Mouse (Mus musculus): ENCODE data around the gene Jph4. TPM values are rescaled to one million over a fixed set of nuclear protein-coding genes. Genes with fewer than 3 reads are reported as not detected.

Gene Jph4
- polyA plus RNA-seq, 1 experiment from 2014 or later, result 2.6 TPM

DNA sequence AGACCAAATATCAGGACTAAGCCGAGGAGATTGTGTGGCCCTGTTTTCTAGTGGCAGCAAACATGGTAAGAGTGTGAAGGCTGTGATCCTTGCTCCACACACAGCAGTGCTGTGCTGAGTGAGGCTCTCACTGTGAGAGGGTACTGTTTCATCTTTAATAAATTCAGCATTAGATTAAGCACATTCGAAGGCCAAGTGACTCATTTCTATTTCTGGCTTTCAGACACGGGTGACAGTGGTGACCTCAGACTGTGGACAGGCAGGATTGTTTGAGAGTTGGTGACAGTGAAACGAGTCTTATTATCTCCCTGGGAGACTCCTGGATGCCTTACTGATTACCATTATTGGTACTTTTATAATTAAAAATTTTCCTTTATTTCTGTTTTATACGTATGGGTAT lies 9.0 kb upstream of the Jph4 start:
- Histone ChIP-seq H3K4me3 (ENCODE audit: low read depth, low read length) (no peak overlapping the region), H3K27ac (ENCODE audit: low read length) (no peak overlapping the region), H3K9ac (replicated peaks; ENCODE audit: low read depth, low read length) (no peak overlapping the region), H3K9me3 (ENCODE audit: control insufficient read depth, low read depth, low read length) (no peaks in the 10 kb centered on the region), H3K36me3 (ENCODE audit: control insufficient read depth, insufficient read depth, low read length) (no peaks in the 10 kb centered on the region), H3K4me1 (ENCODE audit: control insufficient read depth, insufficient read depth, low read length) (no peaks in the 10 kb centered on the region; the same call in 1 of the 2 replicates), H3K27me3 (ENCODE audit: control insufficient read depth, insufficient read depth, low read length) (no peaks in the 10 kb centered on the region), H3K4me2 (replicated peaks; ENCODE audit: low read depth, low read length) (no peak overlapping the region)
- WGBS, result 84% methylated on average over 5 of the region's 5 CpGs
- no peak for ATAC-seq (ENCODE audit: insufficient number of reproducible peaks, insufficient read depth, low FRiP score, low read depth)

DNA sequence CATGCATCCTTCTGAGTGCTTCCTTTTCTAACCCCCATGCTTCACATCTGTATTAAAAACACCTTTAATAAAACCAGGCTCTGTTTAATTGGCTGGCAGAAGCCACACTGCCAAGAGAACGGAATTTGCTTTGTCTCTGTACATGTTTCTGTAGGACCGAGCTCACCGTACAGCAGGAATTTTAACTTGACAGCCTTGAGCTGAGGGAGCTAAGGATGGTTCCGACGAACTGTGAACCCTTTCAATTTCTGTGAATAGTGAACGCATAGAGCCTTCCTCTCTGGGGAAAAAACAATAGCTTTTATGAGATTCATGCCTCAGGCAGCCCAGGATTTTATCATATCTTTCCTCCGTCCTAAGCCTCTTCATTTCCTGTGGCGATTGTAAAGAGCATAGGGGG lies 5.6 kb upstream of the Jph4 start:
- Histone ChIP-seq H3K4me3 (ENCODE audit: low read depth, low read length) (no peak overlapping the region), H3K4me1 (ENCODE audit: control insufficient read depth, insufficient read depth, low read length) (no peaks in the 10 kb centered on the region; the same call in 1 of the 2 replicates), H3K27ac (ENCODE audit: low read length) (no peak overlapping the region), H3K9ac (replicated peaks; ENCODE audit: low read depth, low read length) (no peak overlapping the region), H3K4me2 (replicated peaks; ENCODE audit: low read depth, low read length) (peak overlapping the region; percentile 17; the same call in 1 of the 2 replicates), H3K9me3 (ENCODE audit: control insufficient read depth, low read depth, low read length) (no peaks in the 10 kb centered on the region), H3K36me3 (ENCODE audit: control insufficient read depth, insufficient read depth, low read length) (no peaks in the 10 kb centered on the region), H3K27me3 (ENCODE audit: control insufficient read depth, insufficient read depth, low read length) (no peaks in the 10 kb centered on the region)
- ATAC-seq (ENCODE audit: insufficient number of reproducible peaks, insufficient read depth, low FRiP score, low read depth), result no peak
- WGBS, result 37% methylated on average over 8 of the region's 8 CpGs

DNA sequence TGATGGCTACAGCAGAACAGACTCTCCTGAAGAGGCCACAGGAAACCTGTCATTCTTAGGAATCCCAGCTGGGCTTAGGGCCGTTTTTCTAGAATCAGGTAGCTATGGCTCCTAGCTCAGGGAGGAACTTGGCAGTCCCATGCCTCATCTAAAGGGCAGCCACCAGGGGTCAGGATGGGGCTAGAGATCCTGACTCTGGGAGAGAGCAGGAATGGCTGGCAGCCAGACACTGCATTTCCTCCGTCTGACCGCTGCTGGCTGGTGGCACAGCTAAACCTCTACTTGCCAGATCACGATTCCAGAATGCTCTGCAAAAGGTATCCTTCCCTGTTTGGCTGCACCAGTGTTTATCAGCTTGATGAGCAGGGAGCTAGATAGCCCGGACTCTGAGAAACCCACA lies 5.2 kb upstream of the Jph4 start:
- Histone ChIP-seq H3K4me1 (ENCODE audit: control insufficient read depth, insufficient read depth, low read length) (peaks cover under 1% of the 10 kb centered on the region; the same call in 1 of the 2 replicates), H3K9ac (replicated peaks; ENCODE audit: low read depth, low read length) (no peak overlapping the region), H3K4me2 (replicated peaks; ENCODE audit: low read depth, low read length) (peak overlapping the region; percentile 17; the same call in 1 of the 2 replicates), H3K9me3 (ENCODE audit: control insufficient read depth, low read depth, low read length) (no peaks in the 10 kb centered on the region), H3K36me3 (ENCODE audit: control insufficient read depth, insufficient read depth, low read length) (no peaks in the 10 kb centered on the region), H3K4me3 (ENCODE audit: low read depth, low read length) (no peak overlapping the region), H3K27me3 (ENCODE audit: control insufficient read depth, insufficient read depth, low read length) (no peaks in the 10 kb centered on the region), H3K27ac (ENCODE audit: low read length) (no peak overlapping the region)
- ATAC-seq (ENCODE audit: insufficient number of reproducible peaks, insufficient read depth, low FRiP score, low read depth), result peak; percentile 88
- 3% methylated on average over 5 of the region's 5 CpGs for WGBS

DNA sequence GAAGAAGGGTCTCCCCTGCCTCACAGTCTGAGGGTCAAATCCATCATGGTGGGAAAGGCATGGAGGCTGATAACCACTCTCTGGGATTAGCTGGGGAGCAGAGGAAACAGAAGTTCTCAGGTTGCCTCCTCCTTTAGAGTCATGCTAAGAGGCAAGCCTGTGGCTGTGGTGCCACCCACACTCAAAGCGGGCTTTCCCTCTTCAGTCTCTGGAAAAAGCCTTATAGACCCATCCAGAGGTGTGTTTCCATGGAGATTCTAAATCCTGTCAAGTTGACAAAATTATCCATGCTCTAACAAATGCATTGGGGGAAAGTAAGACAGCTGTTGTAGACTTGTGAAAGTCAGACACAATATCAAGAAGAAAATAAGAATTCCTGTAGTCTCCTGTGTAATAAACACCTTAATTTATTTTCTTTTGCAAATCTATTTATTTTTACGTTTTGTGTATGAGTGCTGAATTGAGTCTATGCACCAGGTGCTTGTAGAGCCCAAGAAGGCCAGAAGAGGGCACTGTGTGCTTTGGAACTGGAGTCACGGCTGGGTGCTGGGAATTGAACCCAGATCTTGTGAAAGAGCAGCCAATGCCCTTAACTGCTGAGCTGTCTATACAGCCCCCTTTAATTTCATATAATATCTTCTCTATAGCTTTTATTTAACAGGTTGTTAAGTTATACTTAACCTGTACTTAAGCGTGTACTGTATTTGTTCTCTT lies 2.8 kb upstream of the Jph4 start:
- 71% methylated on average over 4 of the region's 4 CpGs for WGBS
- Histone ChIP-seq H3K4me2 (replicated peaks; ENCODE audit: low read depth, low read length) (no peak overlapping the region), H3K9me3 (ENCODE audit: control insufficient read depth, low read depth, low read length) (no peaks in the 10 kb centered on the region), H3K9ac (replicated peaks; ENCODE audit: low read depth, low read length) (no peak overlapping the region), H3K27me3 (ENCODE audit: control insufficient read depth, insufficient read depth, low read length) (no peaks in the 10 kb centered on the region), H3K27ac (ENCODE audit: low read length) (no peak overlapping the region), H3K4me3 (ENCODE audit: low read depth, low read length) (no peak overlapping the region), H3K36me3 (ENCODE audit: control insufficient read depth, insufficient read depth, low read length) (no peaks in the 10 kb centered on the region), H3K4me1 (ENCODE audit: control insufficient read depth, insufficient read depth, low read length) (peaks cover 10% of the 10 kb centered on the region; the same call in 1 of the 2 replicates)
- ATAC-seq (ENCODE audit: insufficient number of reproducible peaks, insufficient read depth, low FRiP score, low read depth), result no peak

DNA sequence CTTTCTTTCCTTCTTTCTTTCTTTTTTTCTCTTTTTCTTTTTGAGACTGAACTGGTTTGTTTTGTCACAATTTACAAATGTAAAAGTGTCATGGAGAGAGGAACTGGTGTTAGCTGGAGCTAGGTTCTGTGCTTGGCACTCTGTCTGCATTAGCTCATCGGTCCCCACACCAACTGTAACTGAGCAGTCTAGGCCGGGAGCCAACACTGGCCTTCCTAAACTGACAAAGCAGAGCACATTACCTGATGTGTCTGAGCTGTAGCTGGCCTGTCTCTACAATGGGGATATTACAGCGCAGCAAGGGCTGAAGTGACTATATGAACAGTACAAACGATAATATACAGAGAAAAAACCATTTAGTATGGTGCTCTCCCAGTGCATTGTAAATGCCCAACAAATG lies 2.1 kb upstream of the Jph4 start:
- Histone ChIP-seq H3K9me3 (ENCODE audit: control insufficient read depth, low read depth, low read length) (no peaks in the 10 kb centered on the region), H3K9ac (replicated peaks; ENCODE audit: low read depth, low read length) (no peak overlapping the region), H3K27me3 (ENCODE audit: control insufficient read depth, insufficient read depth, low read length) (peaks cover 5% of the 10 kb centered on the region), H3K4me3 (ENCODE audit: low read depth, low read length) (no peak overlapping the region), H3K36me3 (ENCODE audit: control insufficient read depth, insufficient read depth, low read length) (no peaks in the 10 kb centered on the region), H3K4me2 (replicated peaks; ENCODE audit: low read depth, low read length) (no peak overlapping the region), H3K4me1 (ENCODE audit: control insufficient read depth, insufficient read depth, low read length) (peaks cover 15% of the 10 kb centered on the region; the same call in 1 of the 2 replicates), H3K27ac (ENCODE audit: low read length) (no peak overlapping the region)
- ATAC-seq (ENCODE audit: insufficient number of reproducible peaks, insufficient read depth, low FRiP score, low read depth), result no peak
- WGBS, result 84% methylated on average over 4 of the region's 4 CpGs

DNA sequence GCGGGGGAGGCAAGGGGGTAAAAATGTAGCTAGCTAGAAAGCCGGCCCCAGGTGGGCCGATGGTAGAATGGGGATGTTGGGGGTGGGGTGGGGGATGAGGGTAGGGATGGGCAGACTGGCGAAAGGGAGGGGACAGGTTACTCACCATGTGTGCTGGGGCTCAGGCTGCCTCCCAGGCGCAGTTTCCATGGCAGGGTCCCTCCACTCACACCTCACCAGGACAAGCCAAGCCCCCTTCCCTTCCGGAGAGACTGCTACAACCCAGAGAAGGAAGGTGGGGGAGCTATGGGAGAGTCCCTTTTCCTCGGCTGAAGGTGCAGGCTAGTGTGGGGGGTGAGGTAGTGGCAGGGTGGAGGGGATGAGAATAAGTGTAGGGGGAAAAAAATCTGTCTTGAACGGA lies 889 bp downstream of the Jph4 start:
- H3K4me2 ChIP-seq (replicated peaks; ENCODE audit: low read depth, low read length), result peak overlapping the region; percentile 99
- peaks cover 15% of the 10 kb centered on the region for H3K27me3 ChIP-seq (ENCODE audit: control insufficient read depth, insufficient read depth, low read length)
- ATAC-seq (ENCODE audit: insufficient number of reproducible peaks, insufficient read depth, low FRiP score, low read depth), result no peak
- peak overlapping the region; percentile 65 for H3K4me3 ChIP-seq (ENCODE audit: low read depth, low read length)
- no peaks in the 10 kb centered on the region for H3K36me3 ChIP-seq (ENCODE audit: control insufficient read depth, insufficient read depth, low read length)
- peaks cover 15% of the 10 kb centered on the region; the same call in 1 of the 2 replicates for H3K4me1 ChIP-seq (ENCODE audit: control insufficient read depth, insufficient read depth, low read length)
- 0% methylated on average over 8 of the region's 8 CpGs for WGBS
- no peaks in the 10 kb centered on the region for H3K9me3 ChIP-seq (ENCODE audit: control insufficient read depth, low read depth, low read length)
- H3K9ac ChIP-seq (replicated peaks; ENCODE audit: low read depth, low read length), result no peak overlapping the region; the same call in 1 of the 2 replicates
- H3K27ac ChIP-seq (ENCODE audit: low read length), result no peak overlapping the region

DNA sequence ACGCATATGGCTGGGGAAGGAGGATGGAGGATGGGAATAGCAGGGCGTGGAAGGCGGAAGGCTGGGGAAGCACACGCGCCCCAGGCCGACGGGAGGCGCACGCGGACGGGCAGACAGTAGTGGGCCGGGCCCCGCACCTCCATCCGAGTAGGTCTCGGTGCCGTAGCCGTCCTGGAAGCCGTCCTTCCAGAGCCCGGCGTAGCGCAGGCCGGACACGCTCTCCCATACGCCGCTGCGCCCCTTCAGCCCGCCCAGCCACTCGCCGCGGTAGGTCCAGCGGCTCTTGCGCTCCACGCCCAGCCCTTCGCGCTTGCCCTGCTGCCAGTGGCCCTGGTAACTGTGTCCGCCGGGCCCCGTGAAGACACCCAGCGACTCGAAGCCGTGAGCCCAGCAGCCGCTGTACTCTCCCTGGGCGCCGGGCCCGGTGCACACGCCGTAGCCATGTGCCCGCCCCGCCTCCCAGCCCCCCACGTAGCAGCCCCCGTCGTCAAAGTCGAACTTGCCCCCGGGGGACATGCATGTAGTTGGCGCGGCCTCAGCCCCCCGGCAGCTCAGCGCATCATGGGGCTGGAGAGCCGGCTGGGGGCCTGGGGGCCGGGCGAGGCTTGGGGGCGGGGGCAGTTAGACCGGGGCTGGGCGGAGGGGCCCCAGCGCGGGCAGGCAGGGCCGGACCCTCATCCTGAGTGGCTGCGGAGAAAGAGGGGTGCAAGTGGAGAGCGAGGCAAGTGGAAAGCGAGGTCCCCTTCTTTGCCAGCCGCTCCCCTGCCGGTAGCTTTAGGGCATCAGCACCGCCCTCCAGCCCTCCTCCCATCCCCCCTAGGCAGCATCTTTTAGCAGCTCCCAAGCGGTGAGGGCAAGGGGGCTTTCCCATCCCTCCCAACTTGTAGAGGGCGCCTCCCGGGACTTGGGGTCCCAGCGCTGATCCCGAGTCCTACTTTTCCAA lies 1.7 kb downstream of the Jph4 start:
- H3K4me2 ChIP-seq (replicated peaks; ENCODE audit: low read depth, low read length), result peak overlapping the region; percentile 99
- peak; percentile 37 for ATAC-seq (ENCODE audit: insufficient number of reproducible peaks, insufficient read depth, low FRiP score, low read depth)
- peaks cover 15% of the 10 kb centered on the region for H3K27me3 ChIP-seq (ENCODE audit: control insufficient read depth, insufficient read depth, low read length)
- no peaks in the 10 kb centered on the region for H3K9me3 ChIP-seq (ENCODE audit: control insufficient read depth, low read depth, low read length)
- no peaks in the 10 kb centered on the region for H3K36me3 ChIP-seq (ENCODE audit: control insufficient read depth, insufficient read depth, low read length)
- peak overlapping the region; percentile 40 for H3K9ac ChIP-seq (replicated peaks; ENCODE audit: low read depth, low read length)
- peaks cover 15% of the 10 kb centered on the region; the same call in 1 of the 2 replicates for H3K4me1 ChIP-seq (ENCODE audit: control insufficient read depth, insufficient read depth, low read length)
- H3K4me3 ChIP-seq (ENCODE audit: low read depth, low read length), result peak overlapping the region; percentile 65
- under 1% methylated on average over 71 of the region's 78 CpGs for WGBS
- H3K27ac ChIP-seq (ENCODE audit: low read length), result no peak overlapping the region

DNA sequence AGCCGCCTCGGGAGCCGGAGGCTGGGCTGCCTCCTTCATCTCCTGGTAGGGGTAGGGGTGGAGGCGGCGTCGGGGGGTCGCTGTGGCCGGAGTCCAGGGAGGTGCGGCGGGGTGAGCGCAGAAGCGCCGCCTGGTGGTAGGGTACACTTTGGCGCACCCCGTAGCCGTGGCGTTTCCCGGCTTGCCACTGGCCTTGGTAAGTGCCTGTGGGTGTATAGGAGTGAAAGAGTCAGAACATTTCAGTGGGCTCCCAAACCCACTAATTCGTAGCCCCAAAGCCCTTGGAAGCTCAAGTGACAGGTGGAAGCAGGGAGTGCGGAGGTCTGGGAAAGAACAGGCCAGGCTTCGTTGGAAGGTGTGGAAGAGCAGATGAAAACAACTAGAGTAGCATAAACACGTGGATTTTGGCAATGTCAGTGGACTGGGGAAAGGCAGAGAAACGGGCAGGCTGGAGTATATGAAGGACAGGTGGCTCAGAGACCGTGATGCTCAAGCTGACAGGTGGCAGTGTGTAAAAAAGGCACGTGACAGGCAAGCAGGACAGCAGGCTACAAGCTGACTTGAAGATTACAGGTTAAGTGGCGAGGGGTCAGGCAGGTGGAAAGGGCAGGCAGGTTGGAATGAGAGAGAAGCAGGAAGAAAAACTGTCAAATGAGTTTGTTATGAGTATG lies 2.6 kb downstream of the Jph4 start:
- Histone ChIP-seq H3K27me3 (ENCODE audit: control insufficient read depth, insufficient read depth, low read length) (peaks cover 15% of the 10 kb centered on the region), H3K4me1 (ENCODE audit: control insufficient read depth, insufficient read depth, low read length) (peaks cover 19% of the 10 kb centered on the region; the same call in 1 of the 2 replicates), H3K4me2 (replicated peaks; ENCODE audit: low read depth, low read length) (peak overlapping the region; percentile 99), H3K36me3 (ENCODE audit: control insufficient read depth, insufficient read depth, low read length) (no peaks in the 10 kb centered on the region), H3K4me3 (ENCODE audit: low read depth, low read length) (peak overlapping the region; percentile 65), H3K9me3 (ENCODE audit: control insufficient read depth, low read depth, low read length) (no peaks in the 10 kb centered on the region), H3K27ac (ENCODE audit: low read length) (no peak overlapping the region), H3K9ac (replicated peaks; ENCODE audit: low read depth, low read length) (no peak overlapping the region)
- ATAC-seq (ENCODE audit: insufficient number of reproducible peaks, insufficient read depth, low FRiP score, low read depth), result no peak
- 7% methylated on average over 26 of the region's 26 CpGs for WGBS
